Mouse (Mus musculus): ENCODE measurements around the gene Epop. TPM values are rescaled to one million over a fixed set of nuclear protein-coding genes. Genes with fewer than 3 reads are reported as not detected.

Gene Epop
- polyA plus RNA-seq, 1 experiment, result 15.9 TPM

GRCm38 (mm10) chr11:97663528-97664338, 34.2 kb upstream of the Epop start:
- Histone ChIP-seq H3K4me3 (ENCODE audit: insufficient read depth, poor library complexity, severe bottlenecking) (peak overlapping the region; percentile 57), H3K79me3 (ENCODE audit: low read depth) (peaks cover 23% of the 10 kb centered on the region), H3ac (ENCODE audit: control insufficient read depth, insufficient read length, low read depth) (peak overlapping the region; percentile 72), H3K27me3 (ENCODE audit: control insufficient read depth, insufficient read depth, insufficient read length) (no peaks in the 10 kb centered on the region), H3K79me2 (ENCODE audit: control insufficient read depth, insufficient read depth) (peaks cover 47% of the 10 kb centered on the region), H3K36me3 (ENCODE audit: control insufficient read depth, insufficient read depth) (peaks cover 19% of the 10 kb centered on the region)
- no peak for TF ChIP-seq CEBPB (IDR thresholded peaks at IDR 0.05; ENCODE audit: low read depth)
- no peak for TF ChIP-seq MYOG (IDR thresholded peaks at IDR 0.05; ENCODE audit: control insufficient read depth, extremely low read depth, insufficient read length)
- no peak for TF ChIP-seq USF1 (IDR thresholded peaks at IDR 0.05; ENCODE audit: low read depth)
- no peak for TF ChIP-seq FOSL1 (IDR thresholded peaks at IDR 0.05; ENCODE audit: insufficient read depth, low read length, poor library complexity, severe bottlenecking)
- TF ChIP-seq MAX (IDR thresholded peaks at IDR 0.05), result no peak
- no peak for TF ChIP-seq CTCF (IDR thresholded peaks at IDR 0.05; ENCODE audit: control insufficient read depth, insufficient read depth, insufficient read length)
- no peak for TF ChIP-seq MYOD1 (IDR thresholded peaks at IDR 0.05; ENCODE audit: control insufficient read depth, insufficient read length, low read depth)

- Histone ChIP-seq H3K4me3 (ENCODE audit: insufficient read depth, poor library complexity, severe bottlenecking) (peak within 1 kb of the TSS; percentile 57), H3K36me3 (ENCODE audit: control insufficient read depth, insufficient read depth) (peaks cover 19% of the 10 kb centered on the region), H3K79me3 (ENCODE audit: low read depth) (peaks cover 25% of the 10 kb centered on the region), H3K79me2 (ENCODE audit: control insufficient read depth, insufficient read depth) (peaks cover 54% of the 10 kb centered on the region), H3ac (ENCODE audit: control insufficient read depth, insufficient read length, low read depth) (peak within 1 kb of the TSS; percentile 72), H3K27me3 (ENCODE audit: control insufficient read depth, insufficient read depth, insufficient read length) (no peaks in the 10 kb centered on the region)
- no peak for TF ChIP-seq MYOG (IDR thresholded peaks at IDR 0.05; ENCODE audit: control insufficient read depth, extremely low read depth, insufficient read length)
- no peak for TF ChIP-seq MAX (IDR thresholded peaks at IDR 0.05)
- no peak for TF ChIP-seq MYOD1 (IDR thresholded peaks at IDR 0.05; ENCODE audit: control insufficient read depth, insufficient read length, low read depth)
- no peak for TF ChIP-seq USF1 (IDR thresholded peaks at IDR 0.05; ENCODE audit: low read depth)
- TF ChIP-seq CTCF (IDR thresholded peaks at IDR 0.05; ENCODE audit: control insufficient read depth, insufficient read depth, insufficient read length), result no peak
- TF ChIP-seq CEBPB (IDR thresholded peaks at IDR 0.05; ENCODE audit: low read depth), result no peak
- no peak for TF ChIP-seq FOSL1 (IDR thresholded peaks at IDR 0.05; ENCODE audit: insufficient read depth, low read length, poor library complexity, severe bottlenecking)
Observed at GRCm38 (mm10) chr11:97662893-97663527, 33.5 kb upstream of the Epop start, which contains the start of gene Mllt6. Gene Mllt6 (plus strand): TSS chr11:97663414.

- no peaks in the 10 kb centered on the region for H3K27me3 ChIP-seq (ENCODE audit: control insufficient read depth, insufficient read depth, insufficient read length)
- peak overlapping the region; percentile 57 for H3K4me3 ChIP-seq (ENCODE audit: insufficient read depth, poor library complexity, severe bottlenecking)
- TF ChIP-seq CTCF (IDR thresholded peaks at IDR 0.05; ENCODE audit: control insufficient read depth, insufficient read depth, insufficient read length), result no peak
- TF ChIP-seq USF1 (IDR thresholded peaks at IDR 0.05; ENCODE audit: low read depth), result no peak
- no peak for TF ChIP-seq MYOG (IDR thresholded peaks at IDR 0.05; ENCODE audit: control insufficient read depth, extremely low read depth, insufficient read length)
- peaks cover 19% of the 10 kb centered on the region for H3K36me3 ChIP-seq (ENCODE audit: control insufficient read depth, insufficient read depth)
- H3K79me3 ChIP-seq (ENCODE audit: low read depth), result peaks cover 25% of the 10 kb centered on the region
- H3K79me2 ChIP-seq (ENCODE audit: control insufficient read depth, insufficient read depth), result peaks cover 55% of the 10 kb centered on the region
- H3ac ChIP-seq (ENCODE audit: control insufficient read depth, insufficient read length, low read depth), result peak overlapping the region; percentile 27
Observed at GRCm38 (mm10) chr11:97662207-97662892, 32.8 kb upstream of the Epop start.

- no peak overlapping the region for H3ac ChIP-seq (ENCODE audit: control insufficient read depth, insufficient read length, low read depth)
- H3K79me3 ChIP-seq (ENCODE audit: low read depth), result peaks cover 25% of the 10 kb centered on the region
Observed at GRCm38 (mm10) chr11:97661648-97662133, 32.2 kb upstream of the Epop start.

More at GRCm38 (mm10) chr11:97661648-97662133, 32.2 kb upstream of the Epop start:
- H3K36me3 ChIP-seq (ENCODE audit: control insufficient read depth, insufficient read depth), result peaks cover 18% of the 10 kb centered on the region
- peaks cover 58% of the 10 kb centered on the region for H3K79me2 ChIP-seq (ENCODE audit: control insufficient read depth, insufficient read depth)
- H3K4me3 ChIP-seq (ENCODE audit: insufficient read depth, poor library complexity, severe bottlenecking), result no peak overlapping the region
- no peaks in the 10 kb centered on the region for H3K27me3 ChIP-seq (ENCODE audit: control insufficient read depth, insufficient read depth, insufficient read length)
- TF ChIP-seq MAX (IDR thresholded peaks at IDR 0.05), result no peak
- TF ChIP-seq MYOD1 (IDR thresholded peaks at IDR 0.05; ENCODE audit: control insufficient read depth, insufficient read length, low read depth), result no peak
- no peak for TF ChIP-seq CTCF (IDR thresholded peaks at IDR 0.05; ENCODE audit: control insufficient read depth, insufficient read depth, insufficient read length)
- TF ChIP-seq FOSL1 (IDR thresholded peaks at IDR 0.05; ENCODE audit: insufficient read depth, low read length, poor library complexity, severe bottlenecking), result no peak
- TF ChIP-seq CEBPB (IDR thresholded peaks at IDR 0.05; ENCODE audit: low read depth), result no peak
- TF ChIP-seq MYOG (IDR thresholded peaks at IDR 0.05; ENCODE audit: control insufficient read depth, extremely low read depth, insufficient read length), result no peak
- TF ChIP-seq USF1 (IDR thresholded peaks at IDR 0.05; ENCODE audit: low read depth), result no peak

Measured in C2C12 (cell line).